Mouse (Mus musculus) ovary, adult 10 weeks (tissue): ENCODE results near the gene Serpinb9e. TPM values are rescaled to one million over a fixed set of nuclear protein-coding genes. Genes with fewer than 3 reads are reported as not detected.

Experiments
- polyA plus RNA-seq: library from polyadenylated mRNA; stranded (reverse); fragments of 350-450 nt; fragmentation: Illumina TruSeq; extraction: RNeasy Lipid Tissue Mini Kit (QIAGEN cat#74804); gene quantifications from one replicate; pipeline ENCODE4 v1.2.3, GENCODE M21; 2014

Serpinb9e gene
- not detected for polyA plus RNA-seq

GRCm38 (mm10) chr13:33249312-33249711, at the start of gene Serpinb9e:
Serpinb9e (plus strand) TSS chr13:33249612.

Other genes starting within 250 kb of the Serpinb9e start
- gene Serpinb9, start 246.4 kb upstream of the Serpinb9e start, polyA plus RNA-seq: 132 TPM
- gene Serpinb9b, start 222.2 kb upstream of the Serpinb9e start, polyA plus RNA-seq: 1.6 TPM
- 1.3 TPM for gene Serpinb1b, start 171.0 kb upstream of the Serpinb9e start, polyA plus RNA-seq
- gene Serpinb9c, start 89.9 kb upstream of the Serpinb9e start, polyA plus RNA-seq: not detected
- not detected for gene Serpinb9d, start 56.7 kb upstream of the Serpinb9e start, polyA plus RNA-seq
- gene Serpinb9f, start 74.5 kb downstream of the Serpinb9e start, polyA plus RNA-seq: not detected
- gene Gm11397, start 146.1 kb downstream of the Serpinb9e start, polyA plus RNA-seq: not detected
- gene Serpinb9g, start 235.2 kb downstream of the Serpinb9e start, polyA plus RNA-seq: not detected